ENCODE assay signal across 8 mouse cellular contexts in genomic region chr6:131433153-131434048, GRCm38 (mm10). TPM values are rescaled to one million over a fixed set of nuclear protein-coding genes. Genes with fewer than 3 reads are reported as not detected.
DNase-seq lines count a peak whose midpoint lies in the region; ATAC-seq and TF ChIP-seq lines count a peak whose summit lies in the region.

No protein-coding gene starts in this region.

- peak overlapping the region; percentile 39 for H3K4me3 ChIP-seq in lung, embryonic 15.5 days
- H3K4me3 ChIP-seq in lung, adult 2 months (replicated peaks; ENCODE audit: extremely low read depth, low read depth, low read length): no peak overlapping the region
- peak overlapping the region; percentile 40 for H3K4me3 ChIP-seq in limb, embryonic 14.5 days (replicated peaks; ENCODE audit: low read length)
- H3K4me3 ChIP-seq in neural tube, embryonic 13.5 days: peak overlapping the region; percentile 47

- H3K9me3 ChIP-seq in lung, embryonic 15.5 days: no peaks in the 10 kb centered on the region
- no peaks in the 10 kb centered on the region for H3K9me3 ChIP-seq in limb, embryonic 14.5 days (ENCODE audit: control insufficient read depth, low read length)
- no peaks in the 10 kb centered on the region for H3K9me3 ChIP-seq in neural tube, embryonic 13.5 days

- H3K36me3 ChIP-seq in lung, embryonic 15.5 days: no peaks in the 10 kb centered on the region
- no peaks in the 10 kb centered on the region for H3K36me3 ChIP-seq in limb, embryonic 14.5 days (ENCODE audit: control insufficient read depth, insufficient read depth, low read length)
- no peaks in the 10 kb centered on the region for H3K36me3 ChIP-seq in neural tube, embryonic 13.5 days

- intact Hi-C loops in heart, postnatal 36 days (cut with DNase I): no loop called here

- H3K27ac ChIP-seq in lung, embryonic 15.5 days: no peak overlapping the region
- H3K27ac ChIP-seq in limb, embryonic 14.5 days (replicated peaks; ENCODE audit: low read depth, low read length): no peak overlapping the region
- no peak overlapping the region for H3K27ac ChIP-seq in neural tube, embryonic 13.5 days (replicated peaks)

- WGBS in lung, embryonic 15.5 days: 7% methylated on average over 39 of the region's 39 CpGs
- 8% methylated on average over 39 of the region's 39 CpGs for WGBS in lung, adult 2 months
- 5% methylated on average over 39 of the region's 39 CpGs for WGBS in limb, embryonic 14.5 days
- 13% methylated on average over 38 of the region's 39 CpGs for WGBS in neural tube, embryonic 13.5 days

- H3K9ac ChIP-seq in lung, embryonic 15.5 days: peak overlapping the region; percentile 38
- peak overlapping the region; percentile 63 for H3K9ac ChIP-seq in limb, embryonic 14.5 days (ENCODE audit: low read depth, low read length, severe bottlenecking)
- H3K9ac ChIP-seq in neural tube, embryonic 13.5 days: peak overlapping the region; percentile 77

- TF ChIP-seq CTCF in lung, adult 2 months (IDR thresholded peaks at IDR 0.05; ENCODE audit: insufficient read depth, low read length): no peak

- peak overlapping the region; percentile 83 for H3K4me2 ChIP-seq in lung, embryonic 15.5 days
- H3K4me2 ChIP-seq in limb, embryonic 14.5 days (replicated peaks; ENCODE audit: low read depth, low read length, severe bottlenecking): peak overlapping the region; percentile 69
- H3K4me2 ChIP-seq in neural tube, embryonic 13.5 days: peak overlapping the region; percentile 80

- 0 out of 2 replicates have a peak, but pooled peaks cover 3% of the 10 kb centered on the region for H3K4me1 ChIP-seq in lung, embryonic 15.5 days
- no peaks in the 10 kb centered on the region for H3K4me1 ChIP-seq in lung, adult 2 months (ENCODE audit: control insufficient read depth, insufficient read depth, low read length)
- no peaks in the 10 kb centered on the region for H3K4me1 ChIP-seq in limb, embryonic 14.5 days (ENCODE audit: control insufficient read depth, insufficient read depth, low read length)
- H3K4me1 ChIP-seq in neural tube, embryonic 13.5 days (replicated peaks): peaks cover 10% of the 10 kb centered on the region; the same call in 1 of the 2 replicates

- no peaks in the 10 kb centered on the region for H3K27me3 ChIP-seq in lung, embryonic 15.5 days
- peaks cover 8% of the 10 kb centered on the region; the same call in 1 of the 2 replicates for H3K27me3 ChIP-seq in limb, embryonic 14.5 days (ENCODE audit: control insufficient read depth, insufficient read depth, low read length)
- peaks cover 8% of the 10 kb centered on the region for H3K27me3 ChIP-seq in neural tube, embryonic 13.5 days

- no peak for DNase-seq in lung, adult 2 months
- peak; percentile 41 for DNase-seq in embryo, embryonic 10.5 days (ENCODE audit: low spot score)
- DNase-seq in heart, postnatal 36 days: peak; percentile 6 to 15
- DNase-seq in limb, embryonic 14.5 days (ENCODE audit: low spot score): no peak
- DNase-seq in urinary bladder, postnatal 25 days (ENCODE audit: low spot score): no peak
- no peak for DNase-seq in T-cell, adult 2 months (ENCODE audit: low spot score)

- peak; percentile 46; the same call in 1 of the 2 replicates for ATAC-seq in lung, embryonic 15.5 days (ENCODE audit: borderline replicate concordance, extremely low read depth, low FRiP score, low TSS enrichment)
- no peak for ATAC-seq in limb, embryonic 14.5 days (ENCODE audit: low FRiP score, low read depth)
- peak; percentile 82 for ATAC-seq in neural tube, embryonic 13.5 days (ENCODE audit: low read depth)

- no peak for TF ChIP-seq POLR2A in lung, adult 2 months (IDR thresholded peaks at IDR 0.05; ENCODE audit: borderline replicate concordance, extremely low read depth, low read depth, low read length)
- no peak for TF ChIP-seq POLR2A in limb, embryonic 14.5 days (IDR thresholded peaks at IDR 0.05; ENCODE audit: borderline replicate concordance, extremely low read depth, insufficient read depth, insufficient read length)

RNA-seq across cellular contexts. Expression of gene Ybx3, which starts 45.1 kb away (rescaled TPM):
- polyA plus RNA-seq in lung, embryonic 15.5 days (2015; fragmentation: Nextera tagmentation; extraction: Ambion mirVana): 47.2 and 49.8 TPM in 2 replicates
- polyA plus RNA-seq in lung, adult 2 months (2012; rRNA removed): 77.9 and 84.9 TPM in 2 replicates
- total RNA-seq in heart, postnatal 36 days (2021): 100 to 1,000 TPM; 242 to 252 TPM
- 153 and 219 TPM in 2 replicates for polyA plus RNA-seq in limb, embryonic 14.5 days (2012; rRNA removed)
- polyA plus RNA-seq in limb, embryonic 14.5 days (2014; fragmentation: Nextera tagmentation; extraction: Ambion mirVana): 77.9 and 88.7 TPM in 2 replicates
- polyA plus RNA-seq in neural tube, embryonic 13.5 days (2015; fragmentation: Nextera tagmentation; extraction: Ambion mirVana): 19.8 and 24.5 TPM in 2 replicates

RNA-seq across cellular contexts. Expression of gene 5430401F13Rik, which starts 52.8 kb away (rescaled TPM):
- not detected in 2 replicates for polyA plus RNA-seq in lung, embryonic 15.5 days (2015; fragmentation: Nextera tagmentation; extraction: Ambion mirVana)
- polyA plus RNA-seq in lung, adult 2 months (2012; rRNA removed): not detected in 2 replicates
- total RNA-seq in heart, postnatal 36 days (2021): not detected
- polyA plus RNA-seq in limb, embryonic 14.5 days (2012; rRNA removed): not detected in 2 replicates
- polyA plus RNA-seq in limb, embryonic 14.5 days (2014; fragmentation: Nextera tagmentation; extraction: Ambion mirVana): not detected in 2 replicates
- not detected in 2 replicates for polyA plus RNA-seq in neural tube, embryonic 13.5 days (2015; fragmentation: Nextera tagmentation; extraction: Ambion mirVana)

RNA-seq across cellular contexts. Expression of gene Gm6619, which starts 52.8 kb away (rescaled TPM):
- polyA plus RNA-seq in lung, embryonic 15.5 days (2015; fragmentation: Nextera tagmentation; extraction: Ambion mirVana): not detected in 2 replicates
- not detected in 2 replicates for polyA plus RNA-seq in lung, adult 2 months (2012; rRNA removed)
- total RNA-seq in heart, postnatal 36 days (2021): not detected
- not detected in 2 replicates for polyA plus RNA-seq in limb, embryonic 14.5 days (2012; rRNA removed)
- not detected in 2 replicates for polyA plus RNA-seq in limb, embryonic 14.5 days (2014; fragmentation: Nextera tagmentation; extraction: Ambion mirVana)
- polyA plus RNA-seq in neural tube, embryonic 13.5 days (2015; fragmentation: Nextera tagmentation; extraction: Ambion mirVana): not detected in 2 replicates

Comparison
In these comparisons a context has a peak if more than half of its experiments do, and no peak if none do; other contexts are left out.
1. DNase-seq: peak in embryo, embryonic 10.5 days (single experiment) and heart, postnatal 36 days (2 of 2); none in lung, adult 2 months (single experiment), limb, embryonic 14.5 days (single experiment), urinary bladder, postnatal 25 days (single experiment) and T-cell, adult 2 months (single experiment).
2. Peak in every context shown above with its lines, with median percentiles within 50 percentile points of each other: H3K4me2 ChIP-seq and H3K9ac ChIP-seq.